Mouse (Mus musculus) embryonic facial prominence, embryonic 12.5 days (tissue): ENCODE data around the gene Stk10. TPM values are rescaled to one million over a fixed set of nuclear protein-coding genes. Genes with fewer than 3 reads are reported as not detected.
"Not testable (repeated sequence)": the region's sequence is repeated elsewhere in the genome, so short reads cannot be mapped to it uniquely, and the experiment has no call there.

Experiments
- ATAC-seq: fragments of 200-750 bp; cut with Nextera tagmentation; 2 replicates; pipeline ENCODE4 v1.8.0; 2017; ENCODE audit not compliant: insufficient number of reproducible peaks, insufficient read depth, low FRiP score, low TSS enrichment
- H3K27ac ChIP-seq: fragments of 300-500 bp; sonication (generic); 2 replicates; pipeline ENCODE4 v1.5.1; 2016; ENCODE audit warnings: mild to moderate bottlenecking
- H3K27me3 ChIP-seq: fragments of 300-500 bp; sonication (generic); 2 replicates; pipeline ENCODE4 v1.6.1; 2016; ENCODE audit warnings: mild to moderate bottlenecking, moderate library complexity
- H3K36me3 ChIP-seq: fragments of 300-500 bp; sonication (generic); 2 replicates; pipeline ENCODE4 v1.6.1; 2016; ENCODE audit warnings: mild to moderate bottlenecking
- H3K4me1 ChIP-seq: fragments of 300-500 bp; sonication (generic); 2 replicates; pipeline ENCODE4 v1.6.1; 2016
- H3K4me2 ChIP-seq: fragments of 300-500 bp; sonication (generic); replicated peaks from 2 replicates; pipeline ENCODE4 v1.6.1; 2016; ENCODE audit warnings: mild to moderate bottlenecking, moderate library complexity
- H3K4me3 ChIP-seq: fragments of 300-500 bp; sonication (generic); 2 replicates; pipeline ENCODE4 v1.5.1; 2016; ENCODE audit warnings: mild to moderate bottlenecking
- H3K9ac ChIP-seq: fragments of 300-500 bp; sonication (generic); 2 replicates; pipeline ENCODE4 v1.6.1; 2016; ENCODE audit warnings: mild to moderate bottlenecking, moderate library complexity
- H3K9me3 ChIP-seq: fragments of 300-500 bp; sonication (generic); 2 replicates; pipeline ENCODE4 v1.6.1; 2016; ENCODE audit warnings: mild to moderate bottlenecking, moderate library complexity
- WGBS: fragments of 180-500 bp; shearing (Covaris S2); methylation state at CpG from one replicate; pipeline ENCODE4 v1.1.7; 2016; 5-methylcytosine and 5-hydroxymethylcytosine counted together
- polyA plus RNA-seq: library from polyadenylated mRNA; unstranded; fragments of >200 nt; fragmentation: Nextera tagmentation; extraction: Ambion mirVana; gene quantifications from 2 replicates; pipeline ENCODE4 v1.2.1, GENCODE M21; 2016

The Stk10 gene
- polyA plus RNA-seq, 1 experiment from 2014 or later, result 3.2 TPM

DNA sequence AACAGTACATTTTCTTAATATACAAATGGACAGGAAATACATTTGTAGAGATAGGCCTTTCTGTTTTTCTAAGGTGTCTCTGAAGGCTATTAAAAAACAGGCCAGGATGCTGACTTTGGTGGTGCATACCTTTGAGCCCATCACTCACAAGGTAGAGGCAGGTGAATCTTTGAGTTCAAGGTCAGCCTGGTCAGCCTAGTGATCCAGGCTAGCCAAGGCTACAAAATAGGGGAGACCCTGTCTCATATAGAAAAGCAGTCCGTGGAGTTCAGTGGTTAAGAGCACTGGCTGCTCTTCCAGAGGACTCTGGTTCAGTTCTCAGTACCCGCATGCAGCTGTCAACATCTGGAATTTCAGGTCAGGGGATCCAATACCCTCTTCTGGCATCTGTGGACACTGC lies 29.4 kb upstream of the Stk10 start:
- Histone ChIP-seq H3K27ac (no peak overlapping the region), H3K36me3 (peaks cover 34% of the 10 kb centered on the region), H3K4me2 (no peak overlapping the region), H3K9me3 (no peaks in the 10 kb centered on the region), H3K9ac (no peak overlapping the region), H3K4me3 (no peak overlapping the region), H3K27me3 (no peaks in the 10 kb centered on the region), H3K4me1 (no peaks in the 10 kb centered on the region)
- 93% methylated on average over 2 of the region's 2 CpGs for WGBS
- no peak for ATAC-seq

DNA sequence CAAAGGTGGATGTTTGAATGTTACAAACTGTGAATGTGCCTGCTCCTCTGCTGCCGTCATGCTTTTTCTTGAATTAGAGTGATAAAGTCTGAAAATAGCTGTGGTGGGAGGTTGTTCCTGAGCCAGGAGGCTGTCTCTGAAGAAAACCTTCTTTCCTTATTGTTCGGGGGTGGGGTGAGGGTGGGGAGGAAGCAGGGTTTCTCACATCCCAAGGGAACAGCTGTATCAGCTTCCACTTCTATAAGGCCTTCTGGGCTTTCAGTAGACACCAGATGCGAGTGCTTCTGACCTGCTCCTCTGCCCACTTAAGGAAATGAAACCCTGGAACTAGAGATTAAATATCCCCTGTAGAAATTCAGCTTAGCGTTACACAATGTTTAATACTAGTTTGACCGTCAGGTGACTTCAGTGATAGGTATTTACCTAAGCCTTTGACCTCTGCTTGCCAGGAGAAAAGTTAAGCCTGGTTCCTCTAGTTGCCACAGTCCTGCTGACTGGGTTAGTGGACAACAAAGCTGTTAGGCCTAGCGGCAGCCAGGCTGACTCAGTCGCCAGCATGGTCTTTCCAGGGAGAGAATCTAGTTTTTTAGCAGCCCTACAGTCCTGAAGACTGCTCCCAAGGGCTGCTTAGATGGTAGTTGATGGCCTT lies 27.9 kb upstream of the Stk10 start:
- Histone ChIP-seq H3K4me2 (no peak overlapping the region), H3K27me3 (no peaks in the 10 kb centered on the region), H3K4me1 (no peaks in the 10 kb centered on the region), H3K27ac (no peak overlapping the region), H3K9me3 (no peaks in the 10 kb centered on the region), H3K9ac (no peak overlapping the region), H3K4me3 (no peak overlapping the region), H3K36me3 (peaks cover 25% of the 10 kb centered on the region)
- no peak for ATAC-seq
- WGBS, result 70% methylated on average over 7 of the region's 7 CpGs

- ATAC-seq, result no peak
- peaks cover 9% of the 10 kb centered on the region for H3K36me3 ChIP-seq
- no peak overlapping the region for H3K27ac ChIP-seq
- H3K4me3 ChIP-seq, result no peak overlapping the region
- H3K27me3 ChIP-seq, result no peaks in the 10 kb centered on the region
- no peaks in the 10 kb centered on the region for H3K4me1 ChIP-seq
- H3K9me3 ChIP-seq, result no peaks in the 10 kb centered on the region
- no peak overlapping the region for H3K4me2 ChIP-seq
- 70% methylated on average over 1 of the region's 1 CpGs for WGBS
- H3K9ac ChIP-seq, result no peak overlapping the region
Observed at GRCm38 (mm10) chr11:32510930-32511329, 22.2 kb upstream of the Stk10 start.

DNA sequence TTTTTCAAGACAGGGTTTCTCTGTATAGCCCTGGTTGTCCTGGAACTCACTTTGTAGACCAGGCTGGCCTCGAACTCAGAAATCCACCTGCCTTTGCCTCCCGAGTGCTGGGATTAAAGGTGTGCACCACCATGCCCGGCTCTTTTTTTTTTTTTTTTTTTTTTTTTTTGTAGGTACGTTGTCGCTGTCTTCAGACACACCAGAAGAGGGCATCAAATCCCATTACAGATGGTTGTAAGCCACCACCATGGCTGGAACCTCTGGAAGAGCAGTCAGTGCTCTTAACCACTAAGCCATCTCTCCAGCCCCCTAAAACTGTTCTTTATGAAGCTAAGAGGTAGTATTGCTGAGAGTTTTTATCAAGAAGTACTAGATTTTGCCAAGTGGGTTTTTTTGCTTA lies 18.3 kb upstream of the Stk10 start:
- H3K4me1 ChIP-seq, H3K9me3 ChIP-seq, H3K27ac ChIP-seq, ATAC-seq, H3K27me3 ChIP-seq, H3K4me3 ChIP-seq, H3K4me2 ChIP-seq, H3K9ac ChIP-seq: not testable (repeated sequence)
- WGBS, result 89% methylated on average over 5 of the region's 5 CpGs
- H3K36me3 ChIP-seq, result peaks cover 29% of the 10 kb centered on the region

GRCm38 (mm10) chr11:32516091-32516490 lies 17.0 kb upstream of the Stk10 start:
- no peaks in the 10 kb centered on the region for H3K27me3 ChIP-seq
- no peak for ATAC-seq
- no peak overlapping the region for H3K9ac ChIP-seq
- H3K27ac ChIP-seq, result no peak overlapping the region
- no peak overlapping the region for H3K4me2 ChIP-seq
- H3K9me3 ChIP-seq, result no peaks in the 10 kb centered on the region
- WGBS, result 90% methylated on average over 12 of the region's 12 CpGs
- peaks cover 4% of the 10 kb centered on the region; the same call in 1 of the 2 replicates for H3K4me1 ChIP-seq
- H3K36me3 ChIP-seq, result peaks cover 37% of the 10 kb centered on the region
- H3K4me3 ChIP-seq, result no peak overlapping the region

DNA sequence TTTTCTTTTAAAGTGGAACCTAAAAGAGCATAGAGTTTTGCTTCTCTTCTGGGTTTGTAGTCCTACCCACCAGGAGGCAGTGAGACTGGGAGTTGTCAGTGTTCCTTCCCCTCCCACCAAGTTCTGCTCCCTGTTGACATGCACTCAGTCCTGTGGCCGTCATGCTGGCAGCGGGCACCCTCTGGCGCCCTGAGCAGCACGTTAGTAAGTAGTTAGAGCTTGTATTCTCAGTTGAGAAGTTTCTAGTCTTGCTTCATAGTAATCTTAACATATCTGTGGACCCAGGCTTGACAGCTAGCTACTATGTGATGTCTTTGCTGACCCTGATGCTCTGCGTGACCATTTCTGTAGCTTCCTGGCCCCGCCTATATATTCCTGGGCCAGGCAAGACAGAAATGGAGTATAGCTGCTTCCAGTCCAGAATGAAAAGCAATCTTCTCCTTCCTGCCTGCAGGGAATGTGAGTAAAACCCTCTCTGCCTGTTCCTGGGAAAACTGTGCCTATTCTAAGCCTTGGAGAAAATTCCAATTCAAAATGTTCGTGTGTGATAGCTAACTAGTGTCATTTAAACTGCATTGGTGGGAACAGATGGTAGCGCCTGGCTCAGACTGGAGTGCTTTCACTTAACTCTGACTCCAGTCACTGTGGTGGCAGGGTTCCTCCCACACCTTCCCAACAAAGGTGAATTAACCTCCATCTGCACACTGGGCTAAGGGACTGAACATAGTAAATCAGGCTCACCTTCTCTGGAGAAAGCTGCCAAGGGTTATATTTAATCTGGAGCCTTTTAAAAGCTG lies 16.0 kb upstream of the Stk10 start:
- WGBS, result 84% methylated on average over 8 of the region's 8 CpGs
- ATAC-seq, result no peak
- no peak overlapping the region for H3K27ac ChIP-seq

GRCm38 (mm10) chr11:32518770-32519169 lies 14.3 kb upstream of the Stk10 start:
- ATAC-seq, result no peak
- no peak overlapping the region for H3K9ac ChIP-seq
- H3K4me3 ChIP-seq, result no peak overlapping the region
- H3K4me2 ChIP-seq, result no peak overlapping the region
- H3K27me3 ChIP-seq, result no peaks in the 10 kb centered on the region
- peaks cover 4% of the 10 kb centered on the region; the same call in 1 of the 2 replicates for H3K4me1 ChIP-seq
- H3K27ac ChIP-seq, result no peak overlapping the region
- WGBS, result 94% methylated on average over 4 of the region's 4 CpGs
- H3K36me3 ChIP-seq, result peaks cover 37% of the 10 kb centered on the region
- H3K9me3 ChIP-seq, result no peaks in the 10 kb centered on the region

More for the DNA sequence above, 16.0 kb upstream of the Stk10 start:
- Histone ChIP-seq H3K4me1 (peaks cover 4% of the 10 kb centered on the region; the same call in 1 of the 2 replicates), H3K36me3 (peaks cover 37% of the 10 kb centered on the region), H3K4me2 (no peak overlapping the region), H3K27me3 (no peaks in the 10 kb centered on the region), H3K9me3 (no peaks in the 10 kb centered on the region), H3K4me3 (no peak overlapping the region), H3K9ac (no peak overlapping the region)

- peaks cover 43% of the 10 kb centered on the region for H3K36me3 ChIP-seq
- WGBS, result 92% methylated on average over 1 of the region's 1 CpGs
- H3K27me3 ChIP-seq, result no peaks in the 10 kb centered on the region
- H3K27ac ChIP-seq, result no peak overlapping the region
- H3K4me1 ChIP-seq, result peaks cover 4% of the 10 kb centered on the region; the same call in 1 of the 2 replicates
- H3K9ac ChIP-seq, result no peak overlapping the region
- no peak for ATAC-seq
- H3K4me2 ChIP-seq, result no peak overlapping the region
- H3K4me3 ChIP-seq, result no peak overlapping the region
- no peaks in the 10 kb centered on the region for H3K9me3 ChIP-seq
Observed at GRCm38 (mm10) chr11:32519354-32519753, 13.8 kb upstream of the Stk10 start.

DNA sequence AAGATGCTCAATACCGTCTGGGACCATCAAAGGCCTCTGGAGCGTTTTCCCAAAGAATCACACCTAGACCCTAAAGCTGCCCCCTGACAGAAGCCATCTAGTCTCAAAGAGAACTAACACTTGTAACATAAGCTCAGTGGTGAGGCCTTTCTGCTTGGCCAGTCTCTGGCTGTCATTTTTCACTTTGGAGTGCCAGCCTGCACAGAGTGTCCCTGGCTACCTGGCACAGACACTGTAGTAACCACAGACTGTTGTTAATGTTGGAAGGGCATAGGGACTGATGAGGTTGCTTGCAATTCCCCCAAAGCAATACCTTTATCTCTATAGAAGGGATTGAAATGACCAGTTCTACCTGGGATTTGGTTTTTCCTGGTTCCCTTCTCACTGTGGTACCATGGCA lies 11.9 kb upstream of the Stk10 start:
- no peak overlapping the region for H3K4me2 ChIP-seq

GRCm38 (mm10) chr11:32524122-32524920 lies 8.8 kb upstream of the Stk10 start:
- 80% methylated on average over 11 of the region's 11 CpGs for WGBS

More for the DNA sequence above, 11.9 kb upstream of the Stk10 start:
- no peak overlapping the region for H3K4me3 ChIP-seq
- no peak overlapping the region for H3K9ac ChIP-seq
- peaks cover 45% of the 10 kb centered on the region for H3K36me3 ChIP-seq
- ATAC-seq, result no peak
- 91% methylated on average over 2 of the region's 2 CpGs for WGBS
- peaks cover 4% of the 10 kb centered on the region; the same call in 1 of the 2 replicates for H3K4me1 ChIP-seq
- no peaks in the 10 kb centered on the region for H3K27me3 ChIP-seq
- no peaks in the 10 kb centered on the region for H3K9me3 ChIP-seq
- no peak overlapping the region for H3K27ac ChIP-seq

DNA sequence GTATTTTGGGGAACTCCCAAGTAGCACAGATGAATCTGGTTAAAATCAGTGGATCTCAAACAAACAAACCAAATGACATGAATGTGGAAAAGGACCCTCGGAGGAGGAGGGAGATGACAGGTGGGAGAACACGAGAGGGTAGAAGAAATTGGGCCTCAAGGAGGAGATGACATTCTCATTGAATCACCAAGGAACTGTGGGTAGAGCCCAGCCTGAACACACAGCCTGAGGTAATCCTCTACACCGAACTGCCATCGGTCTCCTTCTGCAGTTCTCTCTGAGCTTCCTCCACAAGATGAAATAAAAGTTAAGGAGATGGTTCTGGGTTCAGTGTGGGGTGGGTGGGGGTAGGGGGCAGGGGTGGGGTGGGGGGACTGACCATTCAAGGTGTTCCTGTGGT lies 6.1 kb upstream of the Stk10 start:
- 84% methylated on average over 4 of the region's 4 CpGs for WGBS
- no peak overlapping the region for H3K4me3 ChIP-seq
- peaks cover 15% of the 10 kb centered on the region; the same call in 1 of the 2 replicates for H3K36me3 ChIP-seq
- H3K9ac ChIP-seq, result no peak overlapping the region
- no peaks in the 10 kb centered on the region for H3K9me3 ChIP-seq
- H3K4me1 ChIP-seq, result no peaks in the 10 kb centered on the region
- no peaks in the 10 kb centered on the region for H3K27me3 ChIP-seq
- H3K27ac ChIP-seq, result no peak overlapping the region
- no peak for ATAC-seq
- H3K4me2 ChIP-seq, result no peak overlapping the region

More at GRCm38 (mm10) chr11:32524122-32524920, 8.8 kb upstream of the Stk10 start:
- peaks cover 28% of the 10 kb centered on the region for H3K36me3 ChIP-seq
- no peaks in the 10 kb centered on the region for H3K9me3 ChIP-seq
- no peaks in the 10 kb centered on the region for H3K27me3 ChIP-seq
- H3K4me1 ChIP-seq, result no peaks in the 10 kb centered on the region
- no peak for ATAC-seq
- H3K4me3 ChIP-seq, result no peak overlapping the region
- no peak overlapping the region for H3K27ac ChIP-seq
- no peak overlapping the region for H3K9ac ChIP-seq
- H3K4me2 ChIP-seq, result no peak overlapping the region
